Mouse (Mus musculus): Measurements from ENCODE around the gene Fam13a.
A peak's percentile ranks its signal among the peaks of the same experiment; 100 is the strongest.

Gene Fam13a

GRCm38 (mm10) chr6:58998528-58998927, 25.8 kb downstream of the Fam13a start:
- DNase-seq: no peak

- DNase-seq: no peak
Measured at GRCm38 (mm10) chr6:58989149-58989548, 35.2 kb downstream of the Fam13a start.

GRCm38 (mm10) chr6:58988706-58989105, 35.6 kb downstream of the Fam13a start:
- no peak for DNase-seq

DNA sequence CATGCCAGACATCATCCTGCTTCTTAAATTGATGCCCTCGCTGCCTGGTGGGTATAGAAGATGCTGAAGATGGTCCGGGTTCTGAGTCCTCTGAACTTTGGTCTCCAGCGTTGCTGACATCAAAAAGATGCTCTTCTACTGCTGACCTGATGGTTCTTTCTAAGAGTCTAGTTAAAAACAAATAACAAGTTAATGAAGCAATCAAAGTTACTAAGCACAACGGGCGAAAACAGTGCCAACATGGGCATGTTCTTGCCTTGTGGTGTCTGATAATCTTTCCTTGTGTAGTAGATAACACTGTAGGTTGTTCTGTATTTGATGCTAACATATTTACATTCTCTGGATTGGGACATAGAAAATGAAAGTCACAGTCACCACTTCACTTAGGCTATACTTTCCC, 37.2 kb downstream of the Fam13a start:
- no peak for DNase-seq

DNA sequence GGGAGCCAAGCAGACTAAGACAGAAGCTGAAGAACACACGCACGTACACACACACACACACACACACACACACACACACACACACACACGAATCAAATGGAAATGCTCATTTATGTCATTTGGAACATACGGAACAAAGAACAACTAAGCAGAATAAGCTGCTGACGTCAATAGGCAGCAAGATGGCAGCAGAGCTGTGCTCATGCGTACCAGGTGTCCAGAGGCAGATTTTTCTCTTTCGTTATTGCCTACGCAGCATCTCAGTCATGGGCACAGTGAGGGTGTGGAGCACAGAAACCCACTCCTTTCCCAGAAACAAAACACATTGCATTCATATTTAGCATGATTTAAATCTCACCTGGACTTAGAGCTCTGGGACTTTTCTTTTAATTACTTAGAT, 39.2 kb downstream of the Fam13a start:
- DNase-seq: no peak

- no peak for DNase-seq
Measured at GRCm38 (mm10) chr6:58975249-58975648, 49.1 kb downstream of the Fam13a start.

GRCm38 (mm10) chr6:58974428-58974827, 49.9 kb downstream of the Fam13a start:
- no peak for DNase-seq

GRCm38 (mm10) chr6:58972873-58973272, 51.5 kb downstream of the Fam13a start:
- DNase-seq: no peak

GRCm38 (mm10) chr6:58968272-58968671, 56.1 kb downstream of the Fam13a start:
- DNase-seq: no peak

- peak; percentile 31 for DNase-seq
Measured at GRCm38 (mm10) chr6:58965071-58965831, 59.1 kb downstream of the Fam13a start.

GRCm38 (mm10) chr6:58964565-58964964, 59.8 kb downstream of the Fam13a start:
- no peak for DNase-seq

- no peak for DNase-seq
Measured at GRCm38 (mm10) chr6:58964091-58964490, 60.3 kb downstream of the Fam13a start.

GRCm38 (mm10) chr6:58962691-58963090, 61.7 kb downstream of the Fam13a start:
- DNase-seq: no peak

- DNase-seq: no peak
Measured at GRCm38 (mm10) chr6:58960523-58960922, 63.8 kb downstream of the Fam13a start.

DNA sequence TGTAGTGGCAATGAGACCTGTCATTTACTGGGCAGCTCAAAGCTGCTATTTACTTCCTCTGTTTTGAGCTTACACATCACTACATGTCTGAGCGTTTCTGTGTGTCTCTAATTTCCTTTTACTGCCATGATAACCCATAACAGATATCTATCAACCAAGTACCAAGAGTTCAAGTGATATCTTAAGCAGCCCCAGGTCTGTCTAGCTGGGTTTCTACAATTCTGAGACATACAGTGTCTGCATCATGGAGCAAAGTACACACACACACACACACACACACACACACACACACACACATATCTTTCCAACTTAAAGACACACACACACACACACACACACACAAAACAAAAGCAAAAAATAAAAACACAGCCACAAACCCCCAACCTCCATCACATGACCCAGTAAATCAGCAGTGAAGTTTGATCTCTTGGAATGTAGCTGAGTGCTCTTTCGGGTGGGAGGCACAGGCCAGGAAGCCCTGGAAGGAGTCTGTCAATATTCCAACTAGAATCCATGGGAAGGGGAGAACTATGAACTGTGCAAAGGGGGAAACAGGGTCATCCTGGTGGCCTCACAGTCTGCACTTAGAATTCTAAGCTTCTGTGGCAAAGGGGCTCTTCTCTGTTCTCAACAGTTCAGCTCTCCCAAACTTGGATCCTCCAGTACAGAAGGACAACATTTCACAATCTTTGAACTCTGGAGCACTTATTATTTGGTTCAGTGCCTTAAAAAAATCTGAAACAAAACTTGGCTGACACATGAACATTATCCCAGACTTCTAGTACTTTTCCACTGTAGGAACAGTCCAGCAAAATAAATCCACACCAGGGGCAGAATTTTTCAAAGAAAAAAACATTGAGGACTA, 73.0 kb downstream of the Fam13a start:
- no peak for DNase-seq

GRCm38 (mm10) chr6:58950410-58950809, 73.9 kb downstream of the Fam13a start:
- no peak for DNase-seq

GRCm38 (mm10) chr6:58946840-58947239, 77.5 kb downstream of the Fam13a start:
- no peak for DNase-seq

GRCm38 (mm10) chr6:58946246-58946645, 78.1 kb downstream of the Fam13a start:
- no peak for DNase-seq

DNA sequence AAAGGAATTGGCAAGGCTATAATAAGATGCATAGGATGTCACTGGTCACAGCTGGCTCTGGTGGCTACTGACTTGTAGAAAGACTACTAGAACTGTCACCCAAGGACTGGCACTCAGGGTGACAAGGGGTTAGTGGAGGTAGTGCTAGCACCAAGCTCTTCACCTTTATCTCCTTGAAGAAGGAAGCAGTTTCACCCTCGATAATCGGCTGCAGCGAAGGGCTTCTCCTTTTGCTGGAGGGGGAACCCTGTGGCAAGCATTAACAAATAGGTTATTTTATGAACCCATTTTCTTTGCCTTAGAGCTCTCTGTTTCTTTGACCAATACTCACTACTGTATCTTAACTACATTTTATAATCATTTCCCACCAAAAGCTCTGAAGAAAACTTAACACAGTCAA, 80.4 kb downstream of the Fam13a start:
- DNase-seq: no peak

DNA sequence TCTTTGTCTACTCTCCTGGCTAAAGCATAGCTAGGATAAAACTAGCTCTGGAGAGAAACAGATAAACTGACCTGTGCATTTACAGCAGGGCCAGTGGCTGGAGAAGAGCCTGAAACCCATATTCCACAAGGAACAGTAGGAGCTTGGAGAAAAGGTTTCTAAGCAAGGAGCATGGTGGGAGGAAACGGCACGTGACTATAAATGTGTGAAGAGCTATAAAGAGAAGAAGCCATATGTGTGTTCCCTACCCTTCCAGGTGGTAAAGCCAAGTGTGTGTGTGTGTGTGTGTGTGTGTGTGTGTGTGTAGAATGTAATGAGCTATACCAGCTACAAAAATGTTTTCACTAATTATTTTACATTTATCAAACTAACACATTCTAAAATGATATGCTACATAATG, 82.1 kb downstream of the Fam13a start:
- no peak for DNase-seq

- DNase-seq: no peak
Measured at GRCm38 (mm10) chr6:58937726-58938125, 86.6 kb downstream of the Fam13a start.

- no peak for DNase-seq
Measured at GRCm38 (mm10) chr6:58934144-58934543, 90.2 kb downstream of the Fam13a start.

DNA sequence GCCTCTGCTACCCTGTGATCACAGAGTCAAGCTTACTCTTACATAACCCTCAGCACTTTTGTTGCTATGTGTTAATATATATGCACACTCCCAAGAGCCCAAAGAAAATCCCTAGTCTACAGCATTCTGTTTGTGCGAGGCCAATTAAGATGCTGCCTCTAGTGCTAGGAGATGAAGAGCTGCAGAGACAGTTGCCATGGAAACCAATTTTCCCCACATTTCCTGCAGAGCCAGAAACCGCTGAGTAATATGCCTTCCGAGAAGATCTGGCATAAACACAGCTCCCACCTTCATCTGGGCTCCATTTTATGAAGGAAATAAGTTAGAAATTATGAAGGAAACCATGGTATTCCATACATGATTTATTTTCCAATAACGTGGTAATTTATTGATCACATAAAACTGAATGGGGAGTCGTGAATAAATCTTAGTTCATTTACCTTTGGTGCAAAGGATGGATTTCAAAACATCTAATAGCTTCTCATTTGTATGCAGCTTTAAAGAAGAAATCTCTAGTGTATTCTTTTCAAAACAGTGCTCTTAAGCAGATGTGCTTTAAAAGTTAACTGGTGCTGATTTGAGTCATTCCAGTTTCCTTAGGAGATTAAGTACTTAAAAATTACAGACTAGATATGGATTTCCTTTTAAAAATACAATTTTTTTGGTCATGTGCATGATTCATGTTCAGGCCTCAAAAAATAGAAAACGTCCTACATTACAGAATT, 91.0 kb downstream of the Fam13a start:
- peak; percentile 83 for DNase-seq
